Mouse (Mus musculus) T-helper 1 cell (primary cell): ENCODE results near the gene Arl15.

Experiments
- in situ Hi-C: fragments of 300-600 bp; cut with MboI, MseI; formaldehyde crosslinking; loops from one replicate; pipeline ENCODE4 v1.15.1; 2025; ENCODE audit warnings: high pct_unique_total_duplicates

Gene Arl15

DNA sequence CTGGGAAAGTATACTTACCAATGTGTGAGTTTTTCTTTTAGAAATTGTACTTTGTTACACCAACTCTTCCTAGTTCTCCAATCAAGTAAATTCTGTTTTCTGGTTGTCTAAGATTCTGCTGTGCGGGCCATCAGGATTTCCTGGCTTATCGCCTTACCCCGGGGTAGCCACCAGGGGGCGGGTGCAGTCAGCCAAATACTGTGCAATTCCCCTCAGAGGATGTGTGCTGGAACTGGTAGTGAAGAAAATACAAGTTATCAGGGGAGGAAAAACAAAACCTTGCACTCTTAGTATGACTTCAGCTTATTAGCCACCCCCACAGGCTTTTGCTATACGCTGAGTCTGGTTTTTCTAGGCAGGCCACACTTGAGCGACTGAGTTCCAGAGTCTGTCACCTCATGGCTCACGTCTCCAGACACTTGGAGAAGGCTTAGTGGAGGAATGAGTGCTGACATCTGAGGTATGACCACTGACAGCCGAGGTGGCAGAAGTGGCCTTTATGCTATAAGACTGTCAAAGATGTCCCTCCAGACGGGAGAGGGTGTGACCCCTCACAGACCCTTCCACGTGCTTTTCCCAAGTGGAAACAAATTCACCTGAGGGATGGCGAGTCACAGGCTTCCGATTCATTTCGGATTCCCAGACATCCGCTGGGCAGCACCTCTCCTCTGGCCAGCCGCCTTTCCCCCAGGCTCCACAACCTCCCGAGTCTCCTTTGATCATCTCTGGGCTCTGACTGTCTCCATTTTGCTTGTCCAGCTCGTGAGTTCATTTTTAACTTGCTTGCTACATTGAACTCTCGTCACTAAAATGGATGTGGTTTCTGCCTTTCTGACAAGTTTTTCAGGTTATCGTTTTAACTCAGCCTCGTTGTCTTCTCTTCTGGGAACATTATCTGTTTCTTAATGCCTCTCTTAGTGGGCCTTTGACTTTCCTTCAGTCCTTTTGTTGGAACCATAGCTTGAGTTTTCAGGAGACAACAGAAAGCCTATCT is 75.2 kb downstream of the Arl15 start:
- in situ Hi-C loops: loop anchor here (5.0 kb wide), 1 partner anchor 177 kb away; no protein-coding TSS in a partner anchor

DNA sequence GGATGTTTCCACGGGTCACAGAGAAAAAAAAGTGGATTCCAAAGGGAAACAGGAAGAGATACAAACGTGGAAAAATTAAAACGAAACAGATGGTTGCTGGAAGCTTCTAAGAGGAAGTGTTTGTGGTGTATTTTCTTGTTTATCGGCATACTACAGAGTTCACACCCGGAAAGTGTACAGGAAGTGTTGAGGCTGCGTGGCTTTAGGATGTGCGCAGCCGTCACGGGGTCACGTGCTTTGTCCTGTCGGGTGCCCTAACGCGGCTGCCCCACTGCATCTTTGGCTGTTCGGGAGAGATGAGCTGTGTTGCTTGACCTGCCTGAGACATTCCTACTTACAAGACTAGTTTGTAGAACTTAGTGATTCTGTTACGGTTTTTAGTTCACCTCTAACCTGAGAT is 76.1 kb downstream of the Arl15 start:
- in situ Hi-C loops: no loop called here

DNA sequence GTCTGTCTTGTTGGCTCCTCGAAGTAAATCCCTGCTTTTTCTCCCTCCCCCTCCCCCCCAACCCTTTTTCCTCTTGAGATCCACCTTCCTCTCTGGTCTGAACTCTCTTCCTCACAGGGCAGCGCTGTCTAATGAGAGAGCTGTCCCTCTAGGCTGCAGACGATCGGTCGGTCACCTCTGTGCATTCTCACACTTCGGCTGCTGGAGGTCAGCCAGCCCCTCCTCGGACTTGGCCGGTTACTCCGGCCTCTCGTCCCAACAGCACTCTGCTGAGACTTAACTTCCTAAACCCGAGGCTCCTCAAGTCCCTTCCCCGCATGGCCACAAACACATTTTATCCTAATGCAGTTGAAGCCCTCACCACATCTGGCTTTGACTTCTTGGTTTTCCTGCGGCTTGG is 77.5 kb downstream of the Arl15 start:
- in situ Hi-C loops: no loop called here

DNA sequence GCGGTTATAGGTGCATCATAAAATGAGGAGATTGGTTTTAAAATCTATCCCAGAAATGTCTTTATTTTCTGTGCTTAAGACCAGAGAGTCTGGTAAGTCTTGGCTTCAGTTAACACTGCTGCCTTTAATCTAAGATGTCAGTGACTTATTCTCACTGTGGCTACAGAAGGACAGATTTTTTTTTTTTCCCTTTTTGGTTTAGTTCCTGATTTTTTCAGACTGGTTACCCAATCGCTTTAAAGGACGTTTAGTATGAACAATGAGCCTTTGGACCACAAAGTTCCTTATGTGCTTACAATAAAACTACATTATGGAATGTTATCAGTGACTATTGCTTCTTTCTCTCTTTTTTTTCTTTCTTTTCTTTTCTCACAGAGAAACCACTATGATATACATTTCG is 81.4 kb downstream of the Arl15 start:
- in situ Hi-C loops: loop anchor here (5.0 kb wide), 1 partner anchor 917 kb away; no protein-coding TSS in a partner anchor

DNA sequence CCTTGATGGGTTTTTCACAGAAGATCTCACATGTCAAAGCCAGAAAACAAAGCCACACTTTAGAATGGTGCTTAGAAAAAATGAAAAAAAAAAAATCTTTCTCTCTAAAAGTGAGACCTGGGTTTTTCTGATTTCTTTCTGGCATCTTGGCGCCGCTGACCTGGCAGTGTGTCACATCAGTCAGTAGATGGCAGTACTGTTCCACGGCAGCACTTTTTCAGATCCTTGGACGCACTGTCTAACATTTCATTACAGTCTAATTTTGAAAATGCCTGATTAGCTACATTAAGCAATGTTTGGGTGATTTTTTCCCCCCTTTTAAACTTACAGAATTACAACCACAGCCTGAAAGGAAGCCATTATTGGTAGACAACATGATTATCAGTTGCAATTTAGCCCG is 83.1 kb downstream of the Arl15 start:
- in situ Hi-C loops: loop anchor here (5.0 kb wide), 1 partner anchor 915 kb away; no protein-coding TSS in a partner anchor

DNA sequence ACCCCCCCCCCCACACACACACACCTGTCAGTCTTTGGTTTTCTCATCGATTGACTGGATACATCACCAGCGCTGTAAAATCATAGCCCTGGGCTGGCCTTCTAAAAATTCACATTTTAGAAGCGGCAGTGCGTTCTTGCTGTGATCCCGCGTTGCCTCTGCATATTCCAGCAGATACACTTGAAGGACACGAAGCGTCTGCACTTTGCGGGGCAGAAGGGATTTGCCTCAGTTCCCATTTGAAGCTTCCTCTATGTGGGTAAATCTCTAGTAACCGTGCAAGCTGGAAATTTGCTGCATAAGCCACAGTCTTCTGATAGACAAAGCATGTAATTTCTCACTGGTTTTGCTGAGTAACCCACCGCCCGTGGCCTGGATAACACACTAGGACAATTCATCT is 84.3 kb downstream of the Arl15 start:
- in situ Hi-C loops: loop anchor here (5.0 kb wide), 1 partner anchor 914 kb away; no protein-coding TSS in a partner anchor

DNA sequence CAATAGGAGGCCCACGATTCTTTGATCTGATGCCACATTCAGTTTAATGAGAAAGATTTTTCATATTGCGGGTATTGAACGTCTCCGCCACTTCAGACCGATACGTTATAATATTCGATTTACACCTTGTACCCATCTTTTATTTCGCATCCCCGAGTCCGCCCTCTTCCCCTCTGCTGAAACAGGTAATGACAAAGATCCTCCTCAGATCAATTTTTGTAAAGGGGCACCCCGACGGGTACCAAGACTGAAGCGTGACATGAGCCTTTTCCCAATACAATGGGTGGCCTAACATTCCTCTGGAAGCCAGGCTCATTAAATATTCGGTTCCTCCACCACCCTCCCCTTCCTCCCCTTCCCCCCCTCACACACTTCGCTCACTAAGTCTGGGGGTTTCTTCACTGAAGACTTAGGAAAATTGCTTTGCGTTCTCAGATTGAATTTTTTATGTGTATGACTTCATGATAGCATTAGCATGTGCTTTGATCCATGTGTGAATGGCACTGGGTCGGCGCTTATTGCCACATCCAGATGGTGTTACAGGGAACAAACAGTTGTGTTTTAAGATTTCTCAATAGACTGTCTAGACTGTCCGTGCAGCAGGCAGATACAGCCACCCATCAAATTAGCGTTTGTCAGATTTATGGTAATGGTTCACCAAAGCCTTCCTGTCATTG is 85.5 kb downstream of the Arl15 start:
- in situ Hi-C loops: loop anchor here (5.0 kb wide), 1 partner anchor 913 kb away; no protein-coding TSS in a partner anchor

DNA sequence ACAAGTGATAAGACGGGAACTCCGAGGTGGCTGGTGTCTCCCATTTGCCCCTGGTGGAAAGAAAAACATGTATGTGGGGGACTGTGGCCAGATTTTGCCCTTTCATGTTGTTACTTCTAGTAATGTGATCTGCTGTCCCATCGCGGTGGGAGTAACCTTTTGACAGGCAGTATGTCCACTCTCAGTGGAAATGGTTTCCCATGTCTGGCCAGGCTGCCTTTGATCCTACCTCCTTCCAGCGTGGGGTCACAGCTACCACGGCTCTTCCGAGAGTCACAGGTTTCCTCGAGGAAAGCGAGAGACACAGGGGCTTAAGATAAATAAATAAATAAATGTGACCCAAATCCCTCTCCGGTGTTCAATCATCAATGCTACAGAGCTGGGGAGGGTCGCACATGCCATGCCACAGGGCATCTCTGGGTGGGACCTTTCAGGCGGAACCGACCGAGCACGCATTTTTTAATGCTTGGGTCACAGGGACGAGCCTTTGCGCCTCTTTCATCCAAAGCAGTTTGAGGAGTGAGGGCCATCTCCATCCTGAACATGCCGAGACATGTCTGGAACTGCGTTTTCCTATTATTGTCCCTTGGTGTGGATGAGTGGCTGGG is 86.4 kb downstream of the Arl15 start:
- in situ Hi-C loops: no loop called here

DNA sequence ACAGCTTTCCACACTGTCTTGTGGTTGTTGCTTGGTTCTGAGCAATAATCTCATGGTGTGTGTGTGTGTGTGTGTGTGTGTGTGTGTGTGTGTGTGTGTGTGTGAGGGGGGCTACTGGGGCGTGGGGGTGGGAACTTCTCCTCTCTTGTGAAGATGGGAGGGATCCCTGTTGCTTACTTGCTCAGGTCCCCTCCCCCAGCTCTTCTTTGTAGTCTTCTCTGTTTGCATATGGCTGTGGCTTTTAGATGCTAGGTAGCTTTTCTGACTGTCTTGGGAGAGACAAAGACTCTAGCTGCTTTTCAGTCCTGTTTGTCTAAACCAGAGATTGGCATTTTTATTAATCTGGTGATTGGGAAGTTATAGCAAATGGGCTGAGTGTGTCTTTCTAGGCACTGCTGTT is 88.7 kb downstream of the Arl15 start:
- in situ Hi-C loops: no loop called here

DNA sequence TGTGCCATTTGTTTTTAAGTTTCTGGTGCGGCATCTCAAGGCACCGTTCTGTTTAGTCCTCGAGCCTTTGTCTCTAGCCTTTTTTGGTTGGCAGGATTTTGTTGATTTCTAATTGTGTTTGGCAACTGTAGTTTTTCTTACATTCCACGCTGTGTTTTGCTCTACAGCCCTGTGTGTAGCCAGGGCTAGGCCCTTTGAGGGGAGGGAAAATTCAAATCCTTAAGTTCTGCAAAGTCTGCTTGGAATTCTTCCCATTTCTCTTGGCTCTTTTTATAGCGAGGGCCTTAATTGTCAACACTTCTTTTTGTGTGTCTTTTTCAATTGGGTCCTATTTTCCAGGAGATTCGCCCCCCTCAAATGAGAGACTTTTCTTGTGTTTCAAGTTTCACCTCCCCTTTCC is 92.8 kb downstream of the Arl15 start:
- in situ Hi-C loops: no loop called here

DNA sequence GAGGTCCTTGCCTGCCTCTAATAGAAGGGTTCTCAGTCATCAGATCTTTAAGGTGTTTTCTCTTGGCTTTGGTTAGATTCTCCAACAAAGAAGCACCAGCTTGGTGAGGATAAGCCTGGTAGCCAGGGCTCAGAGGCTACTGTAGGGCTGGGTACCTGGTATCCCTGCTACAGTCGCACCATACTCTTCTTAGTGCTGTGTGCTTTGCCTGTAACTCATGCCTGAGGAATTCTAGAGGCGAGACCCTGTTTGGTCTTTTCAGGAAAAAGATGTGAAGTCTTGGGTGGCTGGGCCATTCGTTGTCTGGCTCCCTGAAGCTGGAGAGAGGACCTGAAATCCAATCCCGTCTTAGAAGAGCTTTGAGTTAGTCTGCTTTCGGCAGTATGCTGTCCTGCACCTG is 93.8 kb downstream of the Arl15 start:
- in situ Hi-C loops: no loop called here

DNA sequence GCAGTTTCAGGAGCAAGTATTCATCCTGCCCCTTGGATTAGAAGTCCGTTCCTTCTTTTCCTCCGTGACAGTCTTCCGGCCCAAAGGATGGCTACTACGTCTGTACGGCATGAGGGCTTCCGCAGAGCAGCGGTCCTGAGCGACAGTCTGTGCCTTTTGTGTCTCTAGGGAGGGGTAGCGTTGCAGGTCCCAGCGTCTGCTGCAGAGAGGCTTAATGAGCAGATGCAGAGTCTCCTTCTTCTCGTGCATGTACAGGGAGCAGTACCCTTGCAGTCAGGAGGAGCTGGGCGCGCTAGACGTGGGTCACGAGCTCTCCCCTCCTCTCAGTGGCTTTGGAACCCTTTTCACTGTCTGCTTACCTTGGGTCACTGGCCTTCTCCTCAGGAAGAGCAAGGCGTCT is 94.4 kb downstream of the Arl15 start:
- in situ Hi-C loops: no loop called here

DNA sequence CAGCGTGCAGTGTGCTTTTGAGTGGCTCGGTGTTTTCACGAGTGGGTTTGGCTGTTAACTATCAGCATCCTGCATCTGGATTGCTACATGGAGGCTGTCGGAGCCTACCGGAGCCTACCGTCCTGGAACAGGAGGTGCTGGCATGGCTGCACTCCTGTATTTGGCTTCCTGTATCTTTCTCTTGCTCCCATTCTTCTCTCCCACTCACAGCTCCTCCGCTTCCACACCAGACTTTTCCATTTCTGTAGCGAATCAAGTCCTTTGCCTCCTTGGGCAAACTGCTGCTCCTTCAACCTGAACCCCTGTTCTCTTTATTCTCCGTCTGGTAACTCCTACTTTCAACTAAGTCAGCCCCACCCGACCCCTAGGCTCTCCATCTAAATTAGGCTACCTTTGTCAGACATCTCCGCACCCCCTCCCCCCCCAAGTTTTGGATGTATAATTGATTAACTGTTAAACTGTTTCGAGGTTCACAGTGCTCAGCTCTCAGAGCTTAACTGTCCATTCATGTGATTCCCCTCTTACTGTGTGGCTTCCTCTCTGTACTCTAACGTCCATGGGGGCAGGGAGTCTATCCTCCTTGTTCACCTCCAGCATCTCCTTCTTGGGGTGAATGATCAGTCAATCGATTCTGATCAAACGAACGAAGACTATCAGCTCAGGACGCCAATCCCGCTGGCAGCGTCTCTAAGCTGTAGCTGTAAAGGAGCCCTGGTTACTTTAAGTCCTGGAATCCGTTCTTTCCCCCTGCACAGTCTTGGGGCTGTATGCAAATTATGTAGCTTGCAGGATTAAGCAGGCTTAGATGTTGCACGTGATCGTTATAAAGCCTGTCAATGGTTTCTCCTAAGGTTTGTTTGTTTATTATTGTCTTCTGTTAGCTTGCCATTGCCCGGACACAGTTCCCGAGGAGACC is 95.1 kb downstream of the Arl15 start:
- in situ Hi-C loops: no loop called here

DNA sequence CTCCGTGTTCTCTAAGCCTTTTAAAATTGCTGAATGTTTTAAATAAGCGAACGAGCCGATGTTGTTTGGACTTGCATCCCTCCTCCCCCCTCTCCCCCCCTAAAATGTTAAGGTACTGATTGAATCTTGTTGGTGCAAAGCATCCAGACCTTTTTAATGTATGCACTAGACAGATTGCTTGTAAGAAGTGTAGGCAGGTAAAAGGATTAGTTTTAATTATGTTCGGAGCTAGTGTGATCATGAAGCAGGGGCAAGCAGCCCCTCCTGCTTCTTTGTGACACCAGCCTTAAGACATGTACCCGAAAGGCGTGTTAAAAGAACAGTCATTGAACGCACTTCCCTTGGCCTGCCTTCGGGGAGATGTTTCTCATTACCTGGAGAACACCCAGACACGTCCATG is 102.4 kb downstream of the Arl15 start:
- in situ Hi-C loops: no loop called here

DNA sequence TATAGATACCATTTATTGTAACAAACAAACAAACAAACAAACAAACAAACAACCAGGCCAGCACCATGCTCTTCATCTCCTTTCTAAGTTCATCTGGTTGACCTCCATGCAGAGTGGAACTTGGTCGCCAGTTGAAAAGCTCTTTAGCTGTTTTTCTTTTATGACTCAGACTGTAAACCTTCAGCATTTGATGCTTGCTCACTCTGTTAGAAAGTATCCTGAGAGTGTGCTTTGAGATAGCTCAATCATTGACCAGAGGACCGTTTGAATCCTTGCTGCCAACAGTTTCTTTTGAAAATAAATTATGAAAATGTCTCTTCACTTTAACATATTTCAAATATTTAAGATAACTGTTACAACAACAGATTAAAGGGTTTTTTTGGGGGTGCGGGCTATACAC is 103.2 kb downstream of the Arl15 start:
- in situ Hi-C loops: no loop called here

DNA sequence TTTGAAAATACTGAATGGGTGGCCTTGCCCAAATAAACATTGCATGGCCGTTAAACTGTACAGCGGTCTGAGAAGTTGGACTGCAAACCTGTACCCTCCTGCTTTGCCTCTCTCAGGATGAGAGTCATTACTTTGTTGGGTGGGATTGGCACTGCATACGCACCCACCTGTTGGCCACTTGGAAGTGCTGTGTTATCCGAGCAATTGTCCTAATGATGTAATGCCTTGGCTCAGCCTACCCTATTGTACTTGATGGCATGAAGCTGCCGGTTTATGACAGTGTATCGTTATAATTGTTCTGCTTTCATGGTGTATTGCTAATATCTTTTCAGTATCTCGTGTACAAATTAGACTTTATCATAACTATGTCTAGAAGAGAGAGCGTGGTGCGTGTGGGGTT is 103.6 kb downstream of the Arl15 start:
- in situ Hi-C loops: no loop called here

DNA sequence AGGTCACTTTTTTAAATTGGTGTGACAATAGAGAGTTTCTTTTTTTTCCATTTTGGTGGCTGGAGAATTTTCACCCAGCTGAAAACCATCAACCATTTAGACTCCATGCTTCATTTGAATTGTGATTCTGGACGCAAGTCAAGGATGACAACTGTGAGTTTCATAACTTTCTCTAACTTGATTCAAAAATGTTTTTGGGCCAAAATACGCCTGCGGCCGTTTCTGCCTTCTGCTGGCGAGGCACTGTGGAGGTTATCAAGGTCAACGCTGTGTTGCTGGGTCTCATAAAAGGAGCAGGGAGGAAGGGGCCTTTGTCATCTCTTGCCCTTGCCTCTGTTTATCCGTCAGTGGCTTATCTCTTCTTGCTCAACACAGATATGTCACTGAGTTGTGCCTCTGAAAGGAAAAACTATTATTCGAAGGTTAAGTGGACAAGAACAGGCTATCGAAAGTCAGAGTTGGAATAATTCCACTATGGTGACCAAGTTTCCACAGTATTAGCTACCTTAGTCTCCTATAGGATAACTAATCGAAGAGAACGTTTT is 106.8 kb downstream of the Arl15 start:
- in situ Hi-C loops: no loop called here

DNA sequence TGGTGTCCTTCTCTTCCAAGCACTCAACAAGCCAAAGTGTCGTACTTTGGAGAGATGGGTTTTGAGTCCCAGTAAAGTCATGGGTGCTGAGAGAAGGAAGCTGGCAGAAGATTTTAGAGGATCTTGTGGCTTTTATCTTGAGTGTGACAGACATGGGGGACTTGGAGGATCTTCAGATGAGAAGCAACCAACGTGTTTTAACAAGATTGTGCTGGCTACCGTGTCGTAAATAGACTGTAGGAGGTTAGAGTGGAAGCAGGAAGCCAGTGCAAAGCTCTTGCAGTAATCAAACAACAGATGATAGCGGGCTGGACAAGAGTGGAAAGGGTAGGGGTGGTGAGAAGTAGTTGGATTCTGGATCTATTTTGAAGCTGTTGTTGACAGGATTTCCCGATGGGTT is 109.0 kb downstream of the Arl15 start:
- in situ Hi-C loops: no loop called here

DNA sequence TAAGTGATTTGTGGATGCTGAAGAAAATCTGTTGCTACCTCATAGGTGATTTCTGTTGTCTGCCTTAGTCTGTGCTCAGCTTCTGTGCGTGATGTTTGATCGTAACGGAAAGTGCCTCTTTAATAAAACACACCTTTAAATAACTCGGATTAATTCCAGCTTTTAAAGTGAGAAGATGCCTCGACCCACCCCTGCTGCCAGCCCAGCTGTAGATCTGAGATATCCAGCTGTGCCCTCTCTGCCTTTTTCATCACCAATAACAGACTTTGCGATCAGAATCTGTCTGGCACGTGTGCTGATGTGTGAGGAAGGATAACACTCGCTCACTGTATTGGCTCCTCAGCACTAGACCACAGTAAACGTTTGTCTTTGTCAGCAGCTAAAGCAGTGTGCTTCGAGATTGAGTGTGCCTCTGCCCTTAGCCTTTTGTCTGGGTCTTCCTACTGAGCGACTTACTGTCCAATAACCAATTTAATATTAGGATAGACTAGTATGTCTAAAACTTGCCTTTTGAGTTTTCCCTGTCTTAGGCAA is 117.7 kb downstream of the Arl15 start:
- in situ Hi-C loops: loop anchor here (10.0 kb wide), 1 partner anchor 393 kb away; no protein-coding TSS in a partner anchor

DNA sequence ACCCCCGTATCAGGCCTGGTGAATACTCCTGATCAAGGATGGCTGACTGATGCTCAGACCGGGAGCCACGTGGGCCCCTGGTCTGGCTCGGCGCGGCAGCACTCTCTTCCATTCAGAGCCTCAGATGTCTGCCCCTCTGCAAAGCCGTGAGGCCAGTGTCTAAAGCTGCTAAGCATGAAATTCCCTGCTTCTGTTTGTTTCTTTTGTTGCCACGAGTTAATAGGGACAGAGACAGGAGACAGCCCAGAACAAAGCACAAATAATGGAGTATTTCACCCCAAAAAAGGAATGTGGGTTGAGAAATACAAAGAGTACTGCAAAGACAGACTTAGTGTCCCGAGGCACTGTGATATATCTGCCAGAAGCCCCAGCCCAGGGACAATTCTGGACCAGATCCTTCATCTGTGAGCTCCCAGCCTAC is 120.3 kb downstream of the Arl15 start:
- in situ Hi-C loops: loop anchor here (10.0 kb wide), 1 partner anchor 390 kb away; no protein-coding TSS in a partner anchor
